Mouse (Mus musculus): ENCODE results near the gene Dnmt1. TPM values are rescaled to one million over a fixed set of nuclear protein-coding genes. Genes with fewer than 3 reads are reported as not detected.

Gene Dnmt1
- polyA plus RNA-seq, 1 experiment: 39.8 TPM

- H3K9me3 ChIP-seq: no peaks in the 10 kb centered on the region
- no peak overlapping the region for H3K4me3 ChIP-seq (replicated peaks)
- H3K27me3 ChIP-seq (replicated peaks): no peaks in the 10 kb centered on the region
- TF ChIP-seq FLI1 (IDR thresholded peaks at IDR 0.05; ENCODE audit: low read length) (no peak), GATA1 (IDR thresholded peaks at IDR 0.05; ENCODE audit: borderline replicate concordance, low read length) (no peak)
- no peaks in the 10 kb centered on the region for H3K36me3 ChIP-seq (replicated peaks; ENCODE audit: low read length)
- H3K4me1 ChIP-seq: peaks cover 24% of the 10 kb centered on the region
Measured at GRCm38 (mm10) chr9:20995069-20995468, 35.4 kb upstream of the Dnmt1 start.

- Histone ChIP-seq H3K4me1 (peaks cover 31% of the 10 kb centered on the region), H3K36me3 (replicated peaks; ENCODE audit: low read length) (no peaks in the 10 kb centered on the region), H3K4me3 (replicated peaks) (no peak overlapping the region), H3K27me3 (replicated peaks) (no peaks in the 10 kb centered on the region), H3K9me3 (no peaks in the 10 kb centered on the region)
- TF ChIP-seq GATA1 (IDR thresholded peaks at IDR 0.05; ENCODE audit: borderline replicate concordance, low read length) (no peak), FLI1 (IDR thresholded peaks at IDR 0.05; ENCODE audit: low read length) (no peak)
Measured at GRCm38 (mm10) chr9:20993165-20993898, 33.6 kb upstream of the Dnmt1 start.

- peaks cover 3% of the 10 kb centered on the region for H3K27me3 ChIP-seq (replicated peaks)
- H3K9me3 ChIP-seq: no peaks in the 10 kb centered on the region
- TF ChIP-seq GATA1 (IDR thresholded peaks at IDR 0.05; ENCODE audit: borderline replicate concordance, low read length): no peak
- TF ChIP-seq FLI1 (IDR thresholded peaks at IDR 0.05; ENCODE audit: low read length): no peak
- no peaks in the 10 kb centered on the region for H3K36me3 ChIP-seq (replicated peaks; ENCODE audit: low read length)
- H3K4me3 ChIP-seq (replicated peaks): no peak overlapping the region
- H3K4me1 ChIP-seq: peaks cover 16% of the 10 kb centered on the region
Measured at GRCm38 (mm10) chr9:20991587-20991986, 31.9 kb upstream of the Dnmt1 start.

- no peak for TF ChIP-seq FLI1 (IDR thresholded peaks at IDR 0.05; ENCODE audit: low read length)
- Histone ChIP-seq H3K9me3 (peaks cover 6% of the 10 kb centered on the region; the same call in 1 of the 2 replicates), H3K4me3 (replicated peaks) (no peak overlapping the region), H3K36me3 (replicated peaks; ENCODE audit: low read length) (no peaks in the 10 kb centered on the region), H3K27me3 (replicated peaks) (peaks cover 3% of the 10 kb centered on the region), H3K4me1 (peaks cover 13% of the 10 kb centered on the region)
Measured at GRCm38 (mm10) chr9:20990861-20991260, 31.2 kb upstream of the Dnmt1 start.

- peaks cover 6% of the 10 kb centered on the region; the same call in 1 of the 2 replicates for H3K9me3 ChIP-seq
Measured at GRCm38 (mm10) chr9:20987953-20988352, 28.3 kb upstream of the Dnmt1 start.

GRCm38 (mm10) chr9:20986952-20987686 lies 27.4 kb upstream of the Dnmt1 start:
- H3K27me3 ChIP-seq (replicated peaks): peaks cover 3% of the 10 kb centered on the region
- no peak for TF ChIP-seq FLI1 (IDR thresholded peaks at IDR 0.05; ENCODE audit: low read length)
- no peak for TF ChIP-seq GATA1 (IDR thresholded peaks at IDR 0.05; ENCODE audit: borderline replicate concordance, low read length)
- no peak overlapping the region for H3K4me3 ChIP-seq (replicated peaks)
- H3K36me3 ChIP-seq (replicated peaks; ENCODE audit: low read length): no peaks in the 10 kb centered on the region
- H3K9me3 ChIP-seq: peaks cover 6% of the 10 kb centered on the region; the same call in 1 of the 2 replicates
- H3K4me1 ChIP-seq: peaks cover 29% of the 10 kb centered on the region

More at GRCm38 (mm10) chr9:20987953-20988352, 28.3 kb upstream of the Dnmt1 start:
- no peak overlapping the region for H3K4me3 ChIP-seq (replicated peaks)
- peaks cover 23% of the 10 kb centered on the region for H3K4me1 ChIP-seq
- no peaks in the 10 kb centered on the region for H3K36me3 ChIP-seq (replicated peaks; ENCODE audit: low read length)
- TF ChIP-seq FLI1 (IDR thresholded peaks at IDR 0.05; ENCODE audit: low read length) (no peak), GATA1 (IDR thresholded peaks at IDR 0.05; ENCODE audit: borderline replicate concordance, low read length) (no peak)
- peaks cover 3% of the 10 kb centered on the region for H3K27me3 ChIP-seq (replicated peaks)

- TF ChIP-seq GATA1 (IDR thresholded peaks at IDR 0.05; ENCODE audit: borderline replicate concordance, low read length): no peak
- no peak for TF ChIP-seq FLI1 (IDR thresholded peaks at IDR 0.05; ENCODE audit: low read length)
- peaks cover 43% of the 10 kb centered on the region for H3K4me1 ChIP-seq
Measured at GRCm38 (mm10) chr9:20983169-20983568, 23.5 kb upstream of the Dnmt1 start.

GRCm38 (mm10) chr9:20982171-20982570 lies 22.5 kb upstream of the Dnmt1 start:
- Histone ChIP-seq H3K9me3 (peaks cover 6% of the 10 kb centered on the region; the same call in 1 of the 2 replicates), H3K4me1 (peaks cover 53% of the 10 kb centered on the region), H3K4me3 (replicated peaks) (no peak overlapping the region), H3K36me3 (replicated peaks; ENCODE audit: low read length) (no peaks in the 10 kb centered on the region), H3K27me3 (replicated peaks) (no peaks in the 10 kb centered on the region)
- TF ChIP-seq GATA1 (IDR thresholded peaks at IDR 0.05; ENCODE audit: borderline replicate concordance, low read length) (no peak), FLI1 (IDR thresholded peaks at IDR 0.05; ENCODE audit: low read length) (no peak)

More at GRCm38 (mm10) chr9:20983169-20983568, 23.5 kb upstream of the Dnmt1 start:
- Histone ChIP-seq H3K36me3 (replicated peaks; ENCODE audit: low read length) (no peaks in the 10 kb centered on the region), H3K9me3 (peaks cover 6% of the 10 kb centered on the region; the same call in 1 of the 2 replicates), H3K27me3 (replicated peaks) (peaks cover 3% of the 10 kb centered on the region), H3K4me3 (replicated peaks) (no peak overlapping the region)

GRCm38 (mm10) chr9:20979769-20980168 lies 20.1 kb upstream of the Dnmt1 start:
- no peaks in the 10 kb centered on the region for H3K27me3 ChIP-seq (replicated peaks)
- peaks cover 71% of the 10 kb centered on the region for H3K4me1 ChIP-seq
- no peak for TF ChIP-seq FLI1 (IDR thresholded peaks at IDR 0.05; ENCODE audit: low read length)
- no peak for TF ChIP-seq GATA1 (IDR thresholded peaks at IDR 0.05; ENCODE audit: borderline replicate concordance, low read length)
- no peaks in the 10 kb centered on the region for H3K36me3 ChIP-seq (replicated peaks; ENCODE audit: low read length)
- no peaks in the 10 kb centered on the region for H3K9me3 ChIP-seq
- H3K4me3 ChIP-seq (replicated peaks): no peak overlapping the region

GRCm38 (mm10) chr9:20979181-20979580 lies 19.5 kb upstream of the Dnmt1 start:
- TF ChIP-seq FLI1 (IDR thresholded peaks at IDR 0.05; ENCODE audit: low read length) (no peak), GATA1 (IDR thresholded peaks at IDR 0.05; ENCODE audit: borderline replicate concordance, low read length) (no peak)
- Histone ChIP-seq H3K27me3 (replicated peaks) (no peaks in the 10 kb centered on the region), H3K4me1 (peaks cover 77% of the 10 kb centered on the region), H3K9me3 (no peaks in the 10 kb centered on the region), H3K4me3 (replicated peaks) (no peak overlapping the region), H3K36me3 (replicated peaks; ENCODE audit: low read length) (no peaks in the 10 kb centered on the region)

Measured in megakaryocyte, embryonic 14.5 days (primary cell).